Mouse (Mus musculus) layer of hippocampus, adult 9-11 months (tissue): ENCODE measurements at regions not wholly inside any gene's neighbourhood (a gene's known extent, or its start where the extent isn't known, plus 50 kb on each side); places are given as distances from the start of the nearest gene placed in this dataset.
"Not testable (repeated sequence)": the region's sequence is repeated elsewhere in the genome, so short reads cannot be mapped to it uniquely, and the experiment has no call there.

Source experiments
- DNase-seq: peaks from one replicate; pipeline ENCODE4 v3.0.0; 2022

DNA sequence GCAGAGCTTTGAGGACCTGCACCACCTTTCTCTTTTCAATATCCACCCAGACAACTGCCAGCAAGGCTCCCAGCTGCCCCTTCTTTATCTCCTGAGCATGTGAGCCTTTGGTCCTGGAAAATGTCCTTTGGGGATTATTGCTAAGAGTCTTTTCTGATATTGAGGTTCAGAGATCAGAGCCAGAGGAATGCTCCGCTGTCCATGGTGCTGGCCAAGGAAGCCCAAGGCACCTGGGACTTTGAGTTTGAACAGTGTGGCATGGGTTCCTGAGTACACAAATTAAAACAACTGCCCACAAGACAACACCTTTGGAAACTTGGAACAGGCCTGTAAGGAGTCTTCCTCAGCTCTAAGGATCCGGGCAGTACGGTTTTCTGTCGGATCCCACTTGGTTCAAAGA is 52.6 kb upstream of the Slc28a3 start:
- DNase-seq: no peak

DNA sequence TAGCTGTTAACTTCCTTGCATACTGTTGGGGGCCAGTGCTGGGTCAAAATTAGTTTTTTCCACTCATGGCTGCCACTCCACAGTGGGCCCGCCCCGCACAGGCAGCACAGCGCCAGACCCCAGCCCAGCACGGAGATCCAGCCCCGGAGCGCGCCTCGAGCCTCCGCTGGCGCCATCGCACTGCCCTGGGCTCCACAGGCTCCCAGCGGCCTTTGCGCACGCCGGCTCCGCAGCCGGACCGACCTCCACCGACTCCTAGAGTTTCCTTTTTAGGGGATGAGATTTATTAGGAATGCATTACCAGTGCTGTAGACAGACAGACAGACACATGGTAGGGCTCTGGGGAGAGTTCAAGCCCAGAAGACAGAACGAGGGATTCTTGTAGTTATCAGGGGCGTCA is 58.0 kb upstream of the Slc28a3 start:
- DNase-seq: no peak

DNA sequence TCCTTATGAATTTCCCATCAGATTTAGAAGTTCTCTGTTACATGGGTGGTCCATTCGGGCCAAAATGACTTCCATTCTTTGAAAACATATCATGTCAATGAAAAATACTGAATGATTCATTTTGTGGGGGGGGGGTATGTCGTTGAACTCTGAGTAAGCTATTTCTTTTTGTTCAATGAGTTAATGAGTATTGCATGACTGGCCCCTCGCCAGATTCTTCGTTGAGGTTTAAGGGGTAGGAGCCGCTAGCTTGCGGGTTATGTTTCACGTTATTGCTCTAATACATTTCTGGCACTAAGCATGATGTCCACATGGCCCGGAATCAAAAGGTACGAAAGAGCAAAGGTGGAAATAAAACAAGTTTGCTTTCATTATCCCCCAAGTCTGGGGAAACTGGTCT is 59.5 kb upstream of the Slc28a3 start:
- no peak for DNase-seq

DNA sequence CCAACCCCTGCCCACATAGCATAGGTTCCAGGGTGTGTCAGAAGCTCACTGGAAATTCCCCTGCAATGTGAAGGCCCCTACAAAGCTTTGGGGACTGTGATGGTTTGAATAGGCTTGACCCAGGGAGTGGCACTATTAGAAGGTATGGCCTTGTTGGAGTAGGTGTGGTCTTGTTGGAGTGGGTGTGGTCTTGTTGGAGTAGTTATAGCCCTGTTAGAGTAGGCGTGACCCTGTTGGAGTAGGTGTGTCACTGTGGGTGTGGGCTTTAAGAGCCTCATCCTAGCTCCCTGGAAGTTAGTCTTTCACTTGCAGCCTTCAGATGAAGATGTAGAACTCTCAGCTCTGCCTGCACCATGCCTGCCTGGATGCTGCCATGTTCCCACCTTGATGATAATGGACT is 64.9 kb upstream of the Slc28a3 start:
- DNase-seq: not testable (repeated sequence)

DNA sequence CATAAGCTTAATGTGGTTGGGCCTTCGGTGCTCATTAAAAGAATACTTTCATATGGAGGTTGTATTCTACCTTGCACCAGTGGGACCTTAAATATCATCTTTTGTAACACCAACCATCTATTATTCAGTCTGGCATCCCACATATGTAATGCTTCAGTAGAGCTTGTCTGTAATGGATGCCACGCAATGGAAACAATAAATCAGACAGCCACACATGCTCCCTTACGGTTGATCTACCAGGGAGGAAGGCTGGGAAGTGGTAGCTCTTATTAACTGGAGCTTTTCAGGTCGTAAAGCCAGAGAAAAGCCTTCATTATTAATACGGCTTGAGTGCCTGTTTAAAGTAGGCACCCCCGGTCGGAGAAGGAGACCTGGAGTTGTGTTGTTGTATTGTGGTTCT is 66.8 kb upstream of the Slc28a3 start:
- no peak for DNase-seq

DNA sequence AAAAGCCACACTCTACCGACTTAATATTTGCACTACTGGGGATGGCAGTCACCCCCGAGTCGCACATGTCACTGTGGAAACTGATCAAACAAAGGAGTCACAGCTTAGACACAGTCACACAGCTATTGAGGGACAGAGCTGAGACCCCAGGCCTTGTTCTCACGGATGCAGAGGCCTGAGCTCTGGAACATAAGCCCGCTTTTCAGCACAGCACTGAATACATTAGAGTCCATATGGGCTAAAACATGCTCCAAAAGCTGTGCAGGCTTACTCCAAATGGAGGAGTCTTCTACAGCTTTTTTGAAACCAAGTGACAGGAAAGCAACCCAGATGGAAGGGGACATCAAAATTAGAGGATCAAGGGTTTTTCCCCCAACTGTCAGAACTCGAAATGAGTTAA is 69.0 kb upstream of the Slc28a3 start:
- peak; percentile 12 for DNase-seq

DNA sequence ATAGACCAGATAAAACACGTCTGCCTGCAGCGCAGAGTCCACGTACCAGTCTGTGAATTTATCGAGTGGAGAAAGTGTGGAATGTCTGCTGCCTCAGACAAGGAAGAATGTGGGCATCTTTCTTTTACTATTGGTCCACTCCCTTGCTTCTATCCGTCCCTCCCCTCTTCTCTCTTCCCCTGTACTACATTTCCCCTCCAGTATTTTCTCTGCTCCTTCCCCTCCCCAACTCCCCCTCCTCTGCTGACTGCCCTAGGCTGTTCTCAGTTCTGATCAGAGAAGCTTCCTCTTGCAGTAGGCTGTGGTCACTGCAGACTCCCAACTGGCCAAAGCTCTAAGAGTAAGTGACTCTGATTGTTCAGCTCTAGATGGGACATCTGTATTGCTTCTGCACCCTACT is 76.1 kb upstream of the Slc28a3 start:
- DNase-seq: no peak

DNA sequence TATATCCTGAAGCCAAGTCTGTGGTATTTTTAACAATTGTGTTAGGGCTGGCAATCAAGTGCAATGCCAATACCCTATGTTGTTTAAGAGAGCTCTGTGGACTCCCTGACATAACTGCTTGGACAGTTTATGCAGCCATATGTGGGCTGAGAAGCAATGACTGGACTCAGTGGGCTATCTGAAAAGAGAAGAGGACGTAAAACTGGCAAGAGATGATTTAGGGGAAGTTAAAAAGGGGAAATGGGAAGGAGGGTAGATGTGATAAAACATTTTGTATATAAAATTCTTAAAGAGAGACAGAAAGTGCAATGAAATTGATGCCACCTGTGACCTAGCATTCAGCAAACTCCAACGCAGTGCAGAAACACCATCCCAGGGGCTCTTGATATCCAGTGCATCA is 76.9 kb upstream of the Slc28a3 start:
- no peak for DNase-seq

DNA sequence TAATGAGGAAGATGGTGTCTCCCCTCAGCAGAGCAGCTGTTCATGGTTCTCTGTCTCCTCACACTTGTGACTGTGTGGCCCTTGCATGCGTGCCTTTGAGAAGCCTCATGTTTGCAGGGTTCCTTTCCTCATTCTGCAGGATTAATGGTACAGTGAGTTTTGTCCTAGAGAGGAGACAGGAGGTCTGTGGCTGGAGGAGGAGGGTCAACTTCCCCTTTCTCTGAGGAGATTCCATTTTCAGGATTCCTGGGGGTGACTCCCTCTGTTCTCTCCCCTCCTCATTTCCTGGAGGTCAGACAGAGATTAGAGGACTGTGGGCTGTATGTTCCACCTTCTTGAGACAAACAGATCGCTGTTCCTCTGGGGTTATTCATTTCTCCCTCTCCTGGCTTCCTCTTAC is 77.6 kb upstream of the Slc28a3 start:
- DNase-seq: no peak

DNA sequence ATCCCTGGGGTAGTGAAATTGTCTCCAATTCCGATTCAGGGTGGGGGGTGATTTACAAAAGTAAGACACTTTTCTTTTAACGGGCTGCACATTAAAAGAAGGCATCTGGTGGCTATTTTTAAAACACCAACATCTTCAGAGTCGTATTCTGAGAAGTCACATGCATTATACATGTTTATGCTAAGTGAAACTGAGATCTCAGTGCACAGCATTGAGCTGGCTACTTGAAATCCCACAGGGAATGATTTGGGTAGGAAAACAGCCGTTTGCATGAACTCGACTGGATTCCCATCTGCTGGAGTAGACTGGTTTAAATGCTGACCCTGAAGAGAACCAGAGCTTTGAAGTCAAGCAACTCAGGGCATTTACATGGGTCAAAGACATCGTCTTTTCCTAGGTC is 84.0 kb upstream of the Slc28a3 start:
- DNase-seq: no peak

DNA sequence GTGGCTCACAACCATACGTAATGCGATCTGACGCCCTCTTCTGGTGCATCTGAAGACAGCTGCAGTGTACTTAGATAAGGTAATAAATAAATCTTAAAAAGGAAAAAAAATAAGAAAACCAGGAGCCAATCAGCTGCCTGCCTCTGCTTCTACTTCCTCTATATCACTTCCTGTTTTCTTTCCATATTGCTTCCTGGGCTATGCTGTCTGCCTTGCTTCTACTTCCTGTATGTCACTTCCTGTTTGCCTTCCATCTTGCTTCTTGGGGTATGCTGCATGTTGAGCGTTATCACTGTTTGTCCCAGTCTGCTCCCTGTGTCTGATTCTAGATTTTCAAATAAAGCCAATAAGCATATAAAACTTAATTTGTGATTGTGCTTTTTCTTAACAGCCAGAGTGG is 85.3 kb upstream of the Slc28a3 start:
- DNase-seq: no peak

DNA sequence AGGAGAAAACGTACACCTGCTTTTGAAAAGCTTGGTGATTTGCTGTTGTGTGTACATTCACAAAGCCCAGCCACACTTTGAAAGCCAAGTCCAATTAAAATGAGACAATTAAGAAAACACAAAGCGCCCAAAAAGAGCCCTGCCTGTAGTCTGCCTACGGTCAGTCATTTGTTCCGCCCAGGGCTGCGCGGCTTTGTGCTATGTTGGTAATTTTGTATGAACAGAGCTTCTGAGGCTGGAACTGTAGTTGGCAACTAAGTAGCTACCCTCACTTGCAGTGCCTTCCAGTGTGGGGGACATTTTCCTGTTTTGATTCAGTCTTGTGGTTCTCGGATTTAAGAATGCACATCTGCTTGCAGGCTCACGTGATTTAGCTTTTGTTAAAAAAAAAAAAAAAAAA is 89.3 kb upstream of the Slc28a3 start:
- no peak for DNase-seq

DNA sequence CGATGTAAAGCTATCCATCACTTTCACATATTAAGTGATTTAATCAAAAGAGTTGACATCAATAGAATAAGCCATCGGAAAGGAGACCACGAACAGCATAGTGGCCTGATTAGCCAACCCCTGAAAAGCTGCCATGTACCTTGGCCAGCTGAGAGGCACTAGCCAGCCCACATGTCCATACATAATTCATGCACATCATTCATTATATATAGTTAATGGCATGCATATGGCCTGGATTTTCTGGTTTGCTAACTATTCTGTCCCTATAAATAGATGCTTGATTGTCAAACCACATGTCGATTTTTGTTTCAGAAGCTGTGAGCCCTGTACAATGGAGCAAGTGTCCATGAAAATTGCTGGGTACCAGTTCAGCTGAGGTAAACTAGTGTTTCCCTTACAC is 93.5 kb upstream of the Slc28a3 start:
- DNase-seq: no peak

DNA sequence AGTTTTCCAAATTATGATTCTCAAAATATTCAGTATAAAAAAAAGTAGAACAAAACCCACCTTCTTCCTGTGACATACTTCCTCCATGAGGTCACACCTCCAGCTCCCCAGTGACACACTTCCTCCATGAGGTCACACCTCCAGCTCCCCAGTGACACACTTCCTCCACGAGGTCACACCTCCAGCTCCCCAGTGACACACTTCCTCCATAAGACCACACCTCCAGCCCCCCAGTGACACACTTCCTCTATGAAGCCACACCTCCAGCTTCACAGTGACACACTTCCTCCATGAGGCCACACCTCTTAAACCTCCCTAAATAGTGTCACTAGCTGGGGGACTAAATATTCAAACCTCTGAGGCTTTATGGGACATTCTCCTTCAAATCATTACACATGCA is 89.8 kb upstream of the Ntrk2 start:
- DNase-seq: no peak

DNA sequence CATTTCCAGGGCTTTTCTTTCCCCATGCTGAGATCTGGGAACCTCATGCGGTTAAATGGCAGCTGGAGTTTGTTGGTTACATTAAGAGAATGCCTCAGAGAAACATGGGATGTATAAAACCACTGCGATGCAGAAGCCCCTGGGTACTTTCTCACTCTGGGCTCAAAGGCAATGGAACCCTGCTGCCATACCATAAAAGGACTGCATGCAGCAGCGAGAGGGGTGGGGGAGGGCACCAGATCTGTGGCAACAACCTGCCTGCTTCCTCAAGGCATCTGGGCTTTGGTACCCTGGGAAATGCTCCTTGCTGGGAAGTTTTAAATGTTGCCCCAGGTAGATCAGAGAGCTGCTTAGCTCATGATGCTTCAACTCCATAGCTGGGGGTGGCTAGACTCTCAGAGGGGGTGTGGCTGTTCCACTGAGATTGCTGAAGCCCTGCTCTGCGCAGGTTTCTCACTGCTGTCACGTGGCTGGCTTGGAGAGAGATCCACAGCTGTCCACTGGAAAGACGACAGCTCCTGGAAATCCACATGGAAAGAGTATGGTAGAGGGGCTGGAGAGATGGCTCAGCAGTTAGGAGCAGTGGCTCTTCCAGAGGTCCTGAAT is 75.8 kb upstream of the Ntrk2 start:
- DNase-seq: no peak

DNA sequence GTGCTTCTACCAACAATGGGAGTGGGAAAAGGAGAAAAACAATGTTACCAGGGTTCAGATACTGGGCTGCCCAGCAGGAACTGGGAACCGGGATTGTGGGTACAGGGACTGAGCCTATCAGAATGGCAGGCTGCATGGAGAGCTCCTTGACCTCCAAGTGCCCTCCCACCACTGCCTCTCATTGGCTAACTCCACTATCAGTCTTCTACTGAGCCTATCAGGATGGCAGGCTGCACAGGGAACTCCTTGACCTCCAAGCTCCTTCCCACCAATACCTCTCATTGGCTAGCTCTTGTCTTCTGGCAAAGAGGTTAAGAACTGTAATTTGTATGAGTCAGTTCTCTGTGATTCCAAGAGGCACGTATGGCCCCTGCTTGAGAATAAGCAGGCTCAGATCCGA is 73.6 kb upstream of the Ntrk2 start:
- DNase-seq: no peak

DNA sequence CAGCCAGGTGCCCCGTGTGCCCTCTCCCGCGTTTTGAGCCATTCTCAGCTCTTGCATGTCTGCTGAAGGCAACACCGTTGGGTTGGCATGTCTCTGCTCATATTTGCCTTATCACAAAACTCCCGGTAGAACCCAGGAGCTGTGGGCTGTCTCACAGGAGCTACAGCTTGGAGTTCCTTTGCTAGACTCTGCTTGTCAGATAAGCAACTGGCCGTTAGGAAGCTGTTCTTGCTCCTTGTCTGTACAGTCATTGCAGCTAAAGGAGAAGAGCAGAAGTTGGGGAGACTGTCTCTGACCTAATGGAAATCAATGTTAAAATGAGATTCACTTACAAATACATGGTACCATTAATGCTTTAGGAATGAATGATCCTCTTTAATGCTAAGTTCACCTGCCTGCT is 72.8 kb upstream of the Ntrk2 start:
- DNase-seq: no peak

DNA sequence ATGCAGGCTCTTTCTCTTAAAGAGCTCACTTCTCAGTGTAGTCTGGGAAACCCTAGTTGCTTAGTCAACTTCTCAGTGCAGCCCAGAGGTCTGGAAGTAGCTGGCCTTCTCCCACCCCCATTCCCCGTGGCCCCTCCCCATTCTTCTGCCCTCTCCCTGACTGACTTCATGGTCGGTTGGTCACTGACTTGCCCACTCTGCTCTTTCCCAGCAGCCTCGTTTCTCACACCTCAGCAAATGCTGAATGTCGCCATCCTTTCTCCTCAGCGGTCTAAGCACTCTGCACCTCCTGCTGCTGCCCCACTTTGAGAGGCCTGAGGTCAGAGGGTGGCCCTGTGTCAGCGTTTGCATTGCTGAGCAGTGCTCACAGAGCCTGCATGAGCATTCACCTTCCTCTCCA is 70.8 kb upstream of the Ntrk2 start:
- DNase-seq: no peak

DNA sequence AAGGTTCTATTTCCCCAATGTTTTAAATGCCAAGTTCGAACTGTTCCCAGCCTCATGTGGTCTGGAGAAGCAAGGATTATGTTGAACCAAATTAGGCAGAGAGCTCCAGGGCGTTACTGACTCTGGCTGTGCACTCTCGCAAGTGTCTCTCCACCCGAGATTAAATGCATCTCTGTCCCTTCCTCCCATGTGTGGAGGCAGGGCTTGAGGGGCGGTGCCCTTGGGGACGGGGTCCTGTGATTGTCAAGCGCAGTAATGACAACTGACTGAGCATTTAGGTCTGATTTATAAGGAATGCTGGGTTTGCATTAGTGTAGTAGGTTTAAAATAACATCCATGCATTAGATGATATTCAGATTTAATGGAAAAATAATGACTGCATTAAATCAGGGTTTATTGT is 65.6 kb upstream of the Ntrk2 start:
- DNase-seq: no peak

DNA sequence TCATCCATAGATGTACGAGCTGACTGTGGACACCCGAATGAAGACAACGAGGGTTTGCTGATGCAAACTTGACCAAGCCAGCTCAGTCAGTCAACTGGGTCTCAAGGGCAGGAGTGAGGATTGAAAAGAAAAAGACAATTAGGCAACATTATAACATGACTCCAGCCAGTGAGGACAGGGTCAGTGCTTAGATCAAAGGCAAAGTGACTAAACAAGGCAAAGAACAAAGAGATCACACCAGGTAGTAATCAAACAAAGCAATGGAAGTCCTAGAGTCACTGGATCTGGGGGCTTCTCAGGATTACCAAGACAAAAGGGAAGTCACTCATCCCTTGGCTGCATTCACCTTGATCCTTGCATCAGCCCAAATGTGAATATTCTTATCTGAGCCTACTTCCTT is 60.3 kb upstream of the Ntrk2 start:
- DNase-seq: no peak

DNA sequence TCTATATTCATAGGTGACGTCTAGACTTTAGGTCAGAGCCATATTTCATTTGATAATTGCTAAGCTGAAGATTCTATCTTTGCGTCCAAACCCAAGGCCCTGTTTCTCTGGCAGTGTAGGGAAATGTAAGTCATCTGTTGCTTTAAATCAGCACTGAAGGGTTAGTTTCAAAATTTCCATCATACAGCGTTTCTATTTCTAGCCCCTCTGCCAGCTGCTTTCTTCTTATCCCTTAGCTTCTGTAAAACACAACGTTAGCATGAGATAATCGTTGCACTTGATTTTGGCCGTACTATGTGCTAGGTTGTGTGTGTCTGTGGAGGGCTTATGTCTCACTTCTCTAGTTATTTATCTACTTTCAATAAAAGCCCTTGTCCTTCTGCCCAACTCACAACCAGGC is 58.7 kb upstream of the Ntrk2 start:
- peak; percentile 10 for DNase-seq

DNA sequence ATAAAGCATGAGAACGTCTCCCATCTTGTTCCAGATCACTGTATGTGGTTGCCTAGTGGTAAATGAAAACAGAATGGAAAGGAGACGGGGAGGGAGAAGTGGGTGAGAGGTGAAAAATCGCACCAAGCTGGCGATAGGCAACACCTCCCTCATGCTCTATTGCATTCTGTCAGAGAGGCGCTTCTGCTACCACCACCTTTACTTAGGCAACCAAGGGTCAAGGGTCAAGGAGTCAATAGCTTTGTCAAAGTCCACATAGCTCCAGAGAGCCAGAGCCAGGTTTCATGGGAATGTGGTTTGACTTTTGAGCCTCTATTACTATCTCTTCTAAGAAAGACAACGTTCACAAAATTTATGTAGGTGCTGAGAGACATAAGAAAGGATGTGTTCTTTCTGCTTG is 50.2 kb upstream of the Ntrk2 start:
- DNase-seq: no peak
